Mouse (Mus musculus) kidney, embryonic 16.5 days (tissue): ENCODE data around the gene Gnaq. TPM values are rescaled to one million over a fixed set of nuclear protein-coding genes. Genes with fewer than 3 reads are reported as not detected.

Experiments used
- ATAC-seq: fragments of 200-750 bp; cut with Nextera tagmentation; 2 replicates; pipeline ENCODE4 v1.8.0; 2017; ENCODE audit warnings: moderate TSS enrichment; ENCODE audit not compliant: low FRiP score, low TSS enrichment
- H3K27ac ChIP-seq: fragments of 300-500 bp; sonication (generic); 2 replicates; pipeline ENCODE4 v1.5.1; 2014; ENCODE audit warnings: low read length
- H3K27me3 ChIP-seq: fragments of 300-500 bp; sonication (generic); 2 replicates; pipeline ENCODE4 v1.6.1; 2014; ENCODE audit warnings: low read length, control low read depth, mixed read lengths; ENCODE audit not compliant: insufficient read depth
- H3K36me3 ChIP-seq: fragments of 300-500 bp; sonication (generic); 2 replicates; pipeline ENCODE4 v1.6.1; 2014; ENCODE audit warnings: low read length, control low read depth, mixed read lengths; ENCODE audit not compliant: insufficient read depth
- H3K4me1 ChIP-seq: fragments of 300-500 bp; sonication (generic); 2 replicates; pipeline ENCODE4 v1.6.1; 2014; ENCODE audit warnings: low read length, control low read depth, mixed read lengths; ENCODE audit not compliant: insufficient read depth
- H3K4me2 ChIP-seq: fragments of 300-500 bp; sonication (generic); replicated peaks from 2 replicates; pipeline ENCODE4 v1.6.1; 2014; ENCODE audit warnings: low read depth, low read length
- H3K4me3 ChIP-seq: fragments of 300-500 bp; sonication (generic); 2 replicates; pipeline ENCODE4 v1.5.1; 2014; ENCODE audit warnings: mild to moderate bottlenecking, low read length
- H3K9ac ChIP-seq: fragments of 300-500 bp; sonication (generic); replicated peaks from 2 replicates; pipeline ENCODE4 v1.6.1; 2014; ENCODE audit warnings: low read length
- H3K9me3 ChIP-seq: fragments of 300-500 bp; sonication (generic); 2 replicates; pipeline ENCODE4 v1.6.1; 2016; ENCODE audit warnings: low read length, control low read depth
- WGBS: fragments of 180-500 bp; shearing (Covaris S2); extraction: QIAGEN DNeasy Blood & Tissue Kit; methylation state at CpG from one replicate; pipeline ENCODE4 v1.1.7; 2014; 5-methylcytosine and 5-hydroxymethylcytosine counted together
- polyA plus RNA-seq: library from polyadenylated mRNA; unstranded; fragments of >200 nt; fragmentation: Nextera tagmentation; extraction: Ambion mirVana; gene quantifications from 2 replicates; pipeline ENCODE4 v1.2.1, GENCODE M21; 2015

Gene Gnaq
- polyA plus RNA-seq, 1 experiment from 2014 or later = 40.0 TPM

DNA sequence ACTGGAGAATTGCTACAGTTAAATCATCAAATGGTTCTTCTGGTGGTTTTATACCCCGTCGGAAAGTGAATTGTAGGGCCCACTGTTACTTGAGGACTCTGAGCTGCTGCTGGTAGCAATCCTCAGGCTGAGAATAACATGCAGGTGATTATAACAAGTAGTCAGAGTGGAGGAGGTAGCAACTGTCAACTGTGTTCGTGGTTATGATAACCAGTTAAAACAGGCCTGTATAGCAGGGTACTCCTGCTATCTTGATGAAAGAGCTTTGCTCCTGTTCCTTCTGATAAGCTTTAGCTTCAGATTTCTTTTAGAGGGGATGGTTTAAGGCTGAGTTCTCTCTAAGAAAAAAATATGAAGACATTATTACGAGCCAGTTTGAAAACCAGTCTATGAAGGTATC, 182.9 kb downstream of the Gnaq start:
- Histone ChIP-seq H3K27ac (no peak overlapping the region), H3K9me3 (no peaks in the 10 kb centered on the region), H3K4me1 (peaks cover 24% of the 10 kb centered on the region), H3K4me2 (no peak overlapping the region), H3K36me3 (no peaks in the 10 kb centered on the region), H3K4me3 (no peak overlapping the region), H3K27me3 (no peaks in the 10 kb centered on the region), H3K9ac (no peak overlapping the region)
- WGBS = 80% methylated on average over 4 of the region's 4 CpGs
- ATAC-seq = no peak

DNA sequence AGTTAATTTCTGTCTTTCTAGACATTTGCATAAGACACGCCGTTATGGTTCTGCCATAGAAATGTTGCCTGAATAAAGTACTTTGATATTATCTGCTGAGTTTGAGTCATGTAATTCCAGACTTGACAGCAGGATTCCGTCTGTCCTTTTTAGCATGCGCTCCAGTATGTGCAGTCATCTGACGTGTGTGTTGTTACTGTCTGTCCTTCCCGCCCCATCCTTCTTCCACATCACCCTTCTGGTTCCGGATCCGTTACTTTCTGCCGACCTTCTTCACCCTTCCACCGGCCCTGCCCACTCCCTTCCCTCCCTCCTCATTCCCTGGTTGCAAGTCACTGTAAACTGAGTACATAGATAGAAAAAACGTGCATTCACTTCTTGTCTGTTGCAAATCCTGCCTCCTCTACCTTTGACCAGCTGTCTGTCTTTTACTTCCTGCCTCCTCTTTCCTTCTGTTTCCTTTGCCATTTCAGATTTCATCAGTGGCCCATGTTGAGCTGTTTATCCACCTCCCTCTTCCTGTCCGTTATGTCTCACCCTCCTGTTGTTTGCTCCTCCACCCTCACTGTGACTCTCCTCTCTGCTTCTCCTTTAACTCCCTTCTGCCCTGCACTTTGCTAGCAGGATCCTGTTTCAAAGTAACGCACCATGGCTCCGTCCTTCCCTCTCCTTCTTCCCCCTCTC, 185.6 kb downstream of the Gnaq start:
- peaks cover 24% of the 10 kb centered on the region for H3K4me1 ChIP-seq
- H3K27ac ChIP-seq = peak overlapping the region; percentile 36; the same call in 1 of the 2 replicates
- no peak overlapping the region for H3K9ac ChIP-seq
- peak; percentile 66 for ATAC-seq
- H3K36me3 ChIP-seq = no peaks in the 10 kb centered on the region
- H3K4me3 ChIP-seq = no peak overlapping the region
- 0 out of 2 replicates have a peak overlapping the region, but pooled peaks have one; percentile 7 for H3K4me2 ChIP-seq
- H3K27me3 ChIP-seq = no peaks in the 10 kb centered on the region
- 26% methylated on average over 14 of the region's 14 CpGs for WGBS
- no peaks in the 10 kb centered on the region for H3K9me3 ChIP-seq

DNA sequence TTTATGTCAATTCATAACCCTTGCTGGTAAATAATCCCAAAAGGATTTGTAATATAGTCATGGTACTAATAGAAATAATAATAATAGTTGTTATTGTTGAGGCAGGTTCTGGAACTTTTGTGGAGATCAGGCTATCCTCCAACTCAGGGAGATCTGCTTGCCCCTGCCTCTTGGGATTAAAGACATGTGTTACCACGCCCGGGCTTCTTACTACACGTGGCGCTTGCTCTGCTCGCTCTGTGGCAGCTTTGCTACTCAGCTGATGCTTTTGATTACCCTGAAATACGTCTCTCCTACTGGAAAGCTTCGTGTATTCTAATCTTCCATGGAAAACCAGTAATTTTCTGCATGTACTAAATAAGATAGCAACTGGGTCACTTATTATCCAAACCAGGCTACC, 187.4 kb downstream of the Gnaq start:
- no peak overlapping the region for H3K4me2 ChIP-seq
- H3K9me3 ChIP-seq = no peaks in the 10 kb centered on the region
- 86% methylated on average over 7 of the region's 7 CpGs for WGBS
- H3K27me3 ChIP-seq = no peaks in the 10 kb centered on the region
- no peak overlapping the region for H3K4me3 ChIP-seq
- no peak for ATAC-seq
- H3K9ac ChIP-seq = no peak overlapping the region
- H3K36me3 ChIP-seq = no peaks in the 10 kb centered on the region
- peaks cover 26% of the 10 kb centered on the region for H3K4me1 ChIP-seq
- H3K27ac ChIP-seq = no peak overlapping the region

DNA sequence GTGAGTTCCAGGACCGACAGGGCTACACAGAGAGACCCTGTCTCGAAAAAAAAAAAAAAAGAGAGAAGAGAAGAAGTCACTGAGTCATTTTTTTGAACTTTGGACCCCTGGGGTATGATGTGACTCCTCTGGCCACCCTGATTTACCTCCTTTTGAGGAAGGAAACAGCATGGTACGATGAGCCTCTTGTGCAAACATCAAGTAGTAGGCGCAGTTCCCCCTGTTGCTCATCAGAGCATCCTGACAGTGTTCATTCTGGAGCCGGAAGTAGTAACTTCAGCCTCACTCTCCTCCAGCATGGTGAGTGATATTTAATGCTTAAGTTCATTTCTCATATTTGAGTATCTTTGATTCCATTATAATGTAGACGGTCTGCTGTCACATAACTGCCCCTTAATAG, 190.4 kb downstream of the Gnaq start:
- Histone ChIP-seq H3K4me2 (no peak overlapping the region), H3K4me3 (no peak overlapping the region), H3K4me1 (peaks cover 39% of the 10 kb centered on the region), H3K9ac (no peak overlapping the region), H3K9me3 (no peaks in the 10 kb centered on the region), H3K27ac (no peak overlapping the region), H3K36me3 (no peaks in the 10 kb centered on the region), H3K27me3 (no peaks in the 10 kb centered on the region)
- WGBS = 88% methylated on average over 6 of the region's 6 CpGs
- ATAC-seq = no peak

DNA sequence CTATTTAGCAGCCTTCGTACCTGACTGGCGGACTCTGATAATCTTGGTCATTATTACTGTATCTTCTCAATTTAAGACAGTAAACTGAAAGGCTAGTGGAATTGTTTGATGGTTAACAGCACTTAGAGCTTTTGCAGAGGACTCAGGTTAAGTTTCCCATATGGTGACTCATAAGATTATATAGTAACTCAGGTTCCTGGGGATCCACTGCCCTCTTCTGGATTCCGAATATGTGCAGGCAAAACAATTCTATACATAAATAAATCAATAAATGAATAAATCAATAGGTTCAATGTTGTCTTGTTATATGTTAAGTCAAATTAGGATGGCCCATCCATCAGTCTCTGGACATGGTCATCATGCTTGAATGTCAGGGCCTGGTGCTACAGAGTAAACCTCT, 191.6 kb downstream of the Gnaq start:
- Histone ChIP-seq H3K4me1 (peaks cover 40% of the 10 kb centered on the region), H3K4me2 (no peak overlapping the region), H3K9ac (no peak overlapping the region), H3K27ac (no peak overlapping the region), H3K36me3 (no peaks in the 10 kb centered on the region), H3K27me3 (no peaks in the 10 kb centered on the region), H3K9me3 (no peaks in the 10 kb centered on the region), H3K4me3 (no peak overlapping the region)
- no peak for ATAC-seq
- 84% methylated on average over 3 of the region's 3 CpGs for WGBS

DNA sequence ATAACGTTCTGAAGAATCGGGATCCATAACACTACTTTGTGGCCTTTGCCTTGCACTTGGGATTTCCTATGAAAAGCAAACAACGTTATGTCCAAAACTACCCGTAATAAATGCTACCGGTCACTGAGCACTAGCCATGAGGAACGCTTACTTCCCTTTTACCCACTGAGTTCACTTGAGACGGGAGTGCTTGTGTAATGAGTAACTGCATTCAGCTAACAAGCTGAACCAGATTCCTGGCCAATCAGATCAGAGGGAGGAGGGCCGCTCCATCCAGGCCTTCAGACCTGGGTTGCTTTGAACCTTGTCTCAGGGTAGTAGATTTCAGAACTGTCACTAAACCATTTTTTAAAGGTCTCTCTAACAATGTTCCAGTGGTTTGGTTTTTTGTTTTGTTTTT, 193.3 kb downstream of the Gnaq start:
- H3K4me3 ChIP-seq = no peak overlapping the region
- H3K27me3 ChIP-seq = no peaks in the 10 kb centered on the region
- H3K4me2 ChIP-seq = peak overlapping the region; percentile 40
- peaks cover 47% of the 10 kb centered on the region for H3K4me1 ChIP-seq
- no peak overlapping the region for H3K9ac ChIP-seq
- ATAC-seq = peak; percentile 93
- peak overlapping the region; percentile 83 for H3K27ac ChIP-seq
- H3K9me3 ChIP-seq = no peaks in the 10 kb centered on the region
- H3K36me3 ChIP-seq = no peaks in the 10 kb centered on the region
- 18% methylated on average over 8 of the region's 8 CpGs for WGBS

DNA sequence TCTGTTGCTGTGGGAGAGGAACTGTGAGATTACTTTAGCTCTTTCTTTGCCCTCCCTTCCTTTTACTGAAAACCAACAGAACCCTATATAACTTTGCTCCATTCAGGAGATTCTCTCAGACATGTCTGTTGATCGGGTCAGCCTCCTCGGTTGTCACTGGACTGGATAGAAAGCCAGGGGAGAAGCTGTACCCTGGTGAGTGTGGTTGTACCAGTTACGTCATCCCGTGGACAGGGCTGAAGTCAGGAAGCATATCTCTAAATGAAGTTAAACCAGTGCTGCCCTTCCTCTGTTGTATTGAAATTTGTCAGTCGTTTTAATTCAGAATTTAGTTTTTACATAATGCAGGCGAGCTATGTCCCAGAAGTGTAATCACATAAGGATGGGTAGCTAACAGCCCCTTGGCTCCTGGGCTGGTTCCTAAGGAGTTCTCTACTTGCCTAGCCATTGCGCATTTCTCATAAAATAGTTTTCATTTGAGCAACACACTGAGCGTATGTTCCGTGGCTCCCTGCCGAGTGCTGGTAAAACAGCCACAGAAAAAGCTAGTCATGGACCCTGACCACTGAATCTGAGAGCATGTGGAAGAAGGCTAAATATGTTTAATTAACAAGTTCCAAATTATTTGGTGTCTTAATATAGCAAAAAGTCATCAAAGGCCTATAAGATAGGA, 194.9 kb downstream of the Gnaq start:
- Histone ChIP-seq H3K27me3 (no peaks in the 10 kb centered on the region), H3K9ac (no peak overlapping the region), H3K4me3 (no peak overlapping the region), H3K4me1 (peaks cover 47% of the 10 kb centered on the region), H3K27ac (peak overlapping the region; percentile 53), H3K4me2 (no peak overlapping the region), H3K9me3 (no peaks in the 10 kb centered on the region), H3K36me3 (no peaks in the 10 kb centered on the region)
- 82% methylated on average over 10 of the region's 10 CpGs for WGBS
- ATAC-seq = no peak

DNA sequence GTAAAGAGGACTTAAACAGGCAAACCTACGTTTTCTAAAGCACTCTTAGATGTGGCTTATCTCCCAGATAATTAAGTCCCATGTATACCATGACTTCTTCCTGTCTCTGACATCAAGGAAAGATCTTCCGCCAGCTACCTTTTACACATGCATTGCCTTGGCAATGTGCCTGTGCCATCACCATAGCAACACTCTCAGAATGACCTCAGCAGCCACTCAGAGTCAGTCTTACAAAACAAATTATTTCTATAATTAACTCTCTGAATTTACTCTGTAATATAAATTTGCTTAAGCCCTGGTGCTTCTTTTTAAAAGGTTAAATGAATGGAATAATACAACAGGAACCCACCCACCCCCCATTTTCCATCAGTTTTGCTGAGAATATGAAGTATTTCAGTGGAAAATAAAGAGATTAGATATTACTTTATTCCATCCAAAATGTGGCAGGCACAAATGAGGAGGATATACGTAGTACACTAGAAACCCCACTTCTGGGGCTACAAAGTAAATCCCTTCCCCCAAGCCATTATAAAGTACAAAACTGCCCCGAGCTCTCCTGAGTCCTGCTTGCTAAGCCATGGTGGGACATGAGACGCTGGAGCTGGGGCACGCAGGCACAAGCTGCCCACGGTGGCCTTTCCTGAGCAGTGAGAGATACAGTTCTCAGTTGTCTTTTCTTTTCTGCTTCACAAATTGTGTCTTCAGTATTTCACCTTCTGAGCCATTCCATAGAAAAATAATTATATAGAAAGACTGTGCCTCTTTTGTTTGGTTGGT, 195.6 kb downstream of the Gnaq start:
- Histone ChIP-seq H3K9ac (no peak overlapping the region), H3K4me3 (no peak overlapping the region), H3K36me3 (no peaks in the 10 kb centered on the region), H3K9me3 (no peaks in the 10 kb centered on the region), H3K4me2 (0 out of 2 replicates have a peak overlapping the region, but pooled peaks have one; percentile 2), H3K4me1 (peaks cover 47% of the 10 kb centered on the region), H3K27ac (peak overlapping the region; percentile 73), H3K27me3 (no peaks in the 10 kb centered on the region)
- peak; percentile 49; the same call in 1 of the 2 replicates for ATAC-seq
- WGBS = 61% methylated on average over 7 of the region's 7 CpGs

DNA sequence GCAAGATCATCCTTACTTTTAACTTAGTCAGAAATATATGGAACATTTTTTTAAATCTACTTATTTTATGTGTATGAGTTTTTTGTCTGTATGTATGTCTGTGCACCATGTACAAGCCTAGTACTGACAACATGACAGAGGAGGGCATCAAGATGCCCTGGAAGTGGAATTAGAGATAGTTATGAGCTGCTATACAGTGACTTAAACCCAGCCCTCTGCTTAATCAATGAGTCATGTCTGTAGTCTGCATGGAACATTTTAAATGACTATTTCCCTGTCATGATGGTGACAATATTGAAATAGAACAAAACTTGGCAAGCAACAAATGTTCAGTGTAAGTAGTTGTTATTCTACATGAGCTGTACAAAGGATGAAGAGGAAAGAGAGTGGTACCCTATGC, 196.4 kb downstream of the Gnaq start:
- no peak overlapping the region for H3K27ac ChIP-seq

More for the DNA sequence above, 196.4 kb downstream of the Gnaq start:
- no peak overlapping the region for H3K4me3 ChIP-seq
- peaks cover 47% of the 10 kb centered on the region for H3K4me1 ChIP-seq
- no peak overlapping the region for H3K4me2 ChIP-seq
- ATAC-seq = no peak
- H3K9ac ChIP-seq = no peak overlapping the region
- no peaks in the 10 kb centered on the region for H3K27me3 ChIP-seq
- H3K9me3 ChIP-seq = no peaks in the 10 kb centered on the region
- H3K36me3 ChIP-seq = no peaks in the 10 kb centered on the region; the same call in 1 of the 2 replicates
